Mouse (Mus musculus): Measurements from ENCODE around the gene Cald1. TPM values are rescaled to one million over a fixed set of nuclear protein-coding genes. Genes with fewer than 3 reads are reported as not detected.

Gene Cald1
- total RNA-seq, 2 experiments from 2014 or later: 25.8 to 26.6 TPM

DNA sequence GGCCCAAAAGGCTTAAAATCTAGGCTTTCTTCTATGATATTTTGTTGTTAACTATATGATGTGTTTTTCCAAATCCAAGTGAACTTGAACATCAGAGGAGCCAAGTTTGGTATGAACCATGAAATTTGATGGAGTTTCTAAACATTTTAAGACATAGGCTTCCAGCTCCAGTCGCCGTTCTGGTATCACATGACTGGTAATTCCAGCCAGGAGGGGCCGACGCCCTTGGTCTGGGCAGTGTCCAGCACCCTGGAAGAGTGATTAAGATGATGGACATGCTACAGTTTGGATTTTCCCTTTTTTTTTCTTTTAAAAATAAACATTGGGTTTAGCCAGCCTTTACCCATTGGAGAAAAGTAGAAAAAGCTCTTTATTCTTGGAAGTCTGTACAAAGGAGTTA lies 145.6 kb downstream of the Cald1 start:
- intact Hi-C loops (cut with DNase I): no loop called here
- DNase-seq: no peak

GRCm38 (mm10) chr6:34747846-34748245 lies 149.5 kb downstream of the Cald1 start:
- no peak for DNase-seq
- intact Hi-C loops (cut with DNase I): no loop called here

DNA sequence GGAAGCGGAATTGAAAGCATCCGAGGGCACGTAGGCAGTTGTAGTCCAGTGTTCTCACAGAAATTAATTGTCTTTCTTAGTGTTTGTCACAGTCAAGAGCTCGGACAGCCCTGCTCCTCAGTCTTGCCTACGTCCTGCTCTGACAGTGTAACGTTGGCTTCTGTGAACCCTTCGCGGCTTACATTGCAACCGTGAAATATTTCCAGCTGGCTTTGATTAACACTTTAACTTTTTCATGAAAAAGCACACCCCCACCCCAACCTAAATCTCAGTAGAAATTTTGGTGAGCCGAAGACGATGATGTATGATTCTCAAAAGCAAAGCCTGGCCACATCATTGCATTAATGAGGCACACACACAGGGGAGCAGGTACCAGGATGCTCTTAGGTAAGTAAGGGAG lies 150.3 kb downstream of the Cald1 start:
- intact Hi-C loops (cut with DNase I): no loop called here
- no peak for DNase-seq

GRCm38 (mm10) chr6:34749526-34749925 lies 151.2 kb downstream of the Cald1 start:
- no peak for DNase-seq
- intact Hi-C loops (cut with DNase I): no loop called here

GRCm38 (mm10) chr6:34750487-34751120 lies 152.3 kb downstream of the Cald1 start:
- DNase-seq: peak in 1 of 2 experiments; percentile 15
- intact Hi-C loops (cut with DNase I): no loop called here

DNA sequence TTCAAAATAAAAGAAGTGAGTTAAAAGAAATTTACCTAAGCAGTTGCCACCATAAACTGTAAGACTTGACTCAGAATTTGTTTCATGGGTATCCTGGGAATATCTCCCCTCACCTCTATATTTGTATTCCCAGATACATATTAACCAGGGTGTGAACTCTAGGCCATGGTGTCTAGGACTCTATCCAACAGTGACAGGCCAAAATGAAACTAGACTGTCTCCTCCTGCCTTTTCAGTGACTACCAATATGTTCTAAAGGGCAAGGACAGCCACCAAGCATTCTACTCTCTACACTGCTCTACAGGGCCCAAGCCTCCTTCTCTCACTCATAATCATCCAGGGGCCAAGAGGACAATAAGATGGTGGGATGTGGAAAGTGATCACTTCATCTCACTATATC lies 153.3 kb downstream of the Cald1 start:
- intact Hi-C loops (cut with DNase I): no loop called here
- no peak for DNase-seq

DNA sequence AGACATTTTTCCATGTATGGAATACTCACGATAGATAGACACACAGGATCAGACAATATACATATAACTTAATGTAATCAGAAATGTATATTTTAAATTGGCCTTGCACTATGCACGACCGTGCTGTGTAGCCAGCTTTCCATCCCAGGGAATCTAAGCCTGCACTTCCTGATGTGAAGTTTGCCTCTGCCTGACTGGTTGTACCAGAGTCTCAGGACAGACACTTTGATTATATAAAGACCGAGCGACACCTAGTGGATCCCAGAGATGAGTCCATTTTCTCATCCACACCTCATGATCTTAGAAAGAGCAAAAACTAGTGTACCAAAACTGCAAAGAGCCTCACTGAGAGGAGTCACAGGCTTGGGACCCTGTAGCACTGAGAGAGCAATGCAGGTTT lies 156.1 kb downstream of the Cald1 start:
- DNase-seq: peak in 1 of 2 experiments; percentile 27
- intact Hi-C loops (cut with DNase I): loop anchor here (1.0 to 2.0 kb wide), 2 partner anchors 206 to 243 kb away; no protein-coding TSS in a partner anchor

DNA sequence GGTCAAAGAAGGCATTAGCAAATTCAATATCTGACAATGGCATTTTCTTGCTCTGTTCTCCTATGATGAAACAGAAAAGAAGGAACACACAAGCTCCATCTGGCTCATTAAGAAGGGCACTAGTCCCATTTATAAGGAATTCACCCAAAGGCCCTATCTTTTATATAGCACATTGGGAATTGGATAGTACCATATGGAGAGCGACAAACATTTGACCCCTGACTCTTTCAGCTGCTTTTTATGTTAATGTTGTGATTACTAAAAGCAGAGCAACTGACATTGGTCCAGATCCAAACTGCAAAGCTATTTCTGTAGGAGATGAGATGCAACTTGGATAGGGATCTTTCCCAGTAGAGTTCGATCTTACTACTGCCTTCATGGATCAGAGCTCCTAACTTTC lies 160.0 kb downstream of the Cald1 start:
- no peak for DNase-seq
- intact Hi-C loops (cut with DNase I): no loop called here

DNA sequence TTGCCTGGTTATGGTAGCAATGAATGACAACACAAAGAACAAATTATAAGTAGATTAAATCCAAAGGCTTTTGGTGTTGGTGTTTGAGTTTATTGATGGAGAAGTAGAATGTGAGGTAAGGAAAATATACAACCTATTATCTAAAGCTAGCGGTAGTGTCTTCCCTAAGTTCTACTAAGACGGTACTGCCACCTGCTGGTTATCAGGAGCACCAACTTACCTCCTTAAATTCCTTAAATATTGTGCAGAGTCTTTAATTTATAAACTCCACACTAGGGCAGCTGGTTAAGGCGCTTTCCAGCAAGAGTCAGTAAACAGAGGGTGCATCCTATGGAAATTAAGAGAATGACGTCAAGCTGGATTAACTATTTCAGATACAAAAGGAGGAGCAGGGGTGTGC lies 161.7 kb downstream of the Cald1 start:
- intact Hi-C loops (cut with DNase I): loop anchor here (10.0 kb wide), 1 partner anchor 465 kb away; no protein-coding TSS in a partner anchor
- no peak for DNase-seq

- DNase-seq: no peak
Measured at GRCm38 (mm10) chr6:34765721-34766120, 167.4 kb downstream of the Cald1 start.

DNA sequence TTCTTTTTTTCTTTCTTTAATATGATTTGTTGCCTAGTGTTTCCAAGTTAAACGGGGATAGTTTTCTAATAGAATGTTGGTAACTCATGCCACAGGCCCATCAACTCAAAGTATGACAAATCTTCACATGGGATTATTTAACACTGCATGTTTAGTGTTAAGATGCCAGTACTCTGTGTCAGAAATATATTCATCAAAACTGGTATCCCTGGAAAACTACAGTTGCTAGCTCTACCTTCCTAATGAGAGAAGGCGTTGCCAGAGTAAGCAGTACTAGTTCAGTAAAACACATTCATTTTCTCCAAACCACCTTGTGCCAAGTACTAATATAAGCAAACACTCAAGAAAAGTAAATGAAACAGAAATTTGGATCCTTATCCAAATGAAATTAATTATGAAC lies 171.7 kb downstream of the Cald1 start:
- intact Hi-C loops (cut with DNase I): loop anchor here (10.0 kb wide), 1 partner anchor 475 kb away; no protein-coding TSS in a partner anchor

More at GRCm38 (mm10) chr6:34765721-34766120, 167.4 kb downstream of the Cald1 start:
- intact Hi-C loops (cut with DNase I): loop anchor here (10.0 kb wide), 1 partner anchor 471 kb away; no protein-coding TSS in a partner anchor

GRCm38 (mm10) chr6:34770491-34770890 lies 172.2 kb downstream of the Cald1 start:
- intact Hi-C loops (cut with DNase I): no loop called here
- no peak for DNase-seq

More for the DNA sequence above, 171.7 kb downstream of the Cald1 start:
- no peak for DNase-seq

DNA sequence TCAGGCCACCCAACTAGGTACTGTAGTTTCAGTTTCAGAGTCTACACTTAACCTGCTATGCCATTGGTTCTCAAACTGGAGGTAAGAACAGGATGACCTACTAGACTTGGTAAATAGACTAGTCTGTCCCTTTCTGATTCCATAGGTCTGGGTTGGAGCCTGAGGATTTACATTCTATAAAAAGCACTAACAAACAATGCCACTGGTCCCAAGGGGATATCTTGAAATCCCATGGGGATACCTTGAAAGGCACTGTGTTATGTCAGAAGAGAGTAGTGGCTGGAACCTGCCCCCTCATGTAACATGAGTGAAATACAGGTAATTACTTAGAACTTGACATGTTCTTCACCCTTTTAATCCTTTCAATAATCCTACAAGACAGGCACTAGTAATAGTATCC lies 178.1 kb downstream of the Cald1 start:
- no peak for DNase-seq
- intact Hi-C loops (cut with DNase I): loop anchor here (5.0 kb wide), 1 partner anchor 151 kb away; no protein-coding TSS in a partner anchor

DNA sequence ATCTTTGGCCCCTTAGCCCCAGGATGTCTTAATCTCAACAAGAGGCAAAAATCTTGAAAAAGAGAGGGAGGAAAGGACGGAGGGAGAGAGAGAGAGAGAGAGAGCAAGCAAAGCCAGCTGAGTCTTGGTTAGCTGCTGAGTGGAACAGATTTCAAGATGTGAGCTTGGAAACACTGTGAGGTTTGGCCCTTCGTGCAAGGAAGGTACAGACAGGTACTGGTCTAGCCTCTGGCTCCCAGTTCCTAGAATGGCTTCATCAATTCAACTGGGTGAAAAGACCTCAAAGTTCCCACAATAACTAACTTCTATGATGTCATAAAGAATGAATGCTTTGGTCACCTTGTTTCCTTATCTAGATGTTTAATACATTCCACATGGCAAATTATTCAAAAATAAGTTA lies 178.8 kb downstream of the Cald1 start:
- intact Hi-C loops (cut with DNase I): loop anchor here (5.0 kb wide), 1 partner anchor 150 kb away; no protein-coding TSS in a partner anchor
- DNase-seq: no peak

GRCm38 (mm10) chr6:34777981-34778668 lies 179.8 kb downstream of the Cald1 start:
- intact Hi-C loops (cut with DNase I): loop anchor here (5.0 kb wide), 1 partner anchor 149 kb away; no protein-coding TSS in a partner anchor
- no peak for DNase-seq

DNA sequence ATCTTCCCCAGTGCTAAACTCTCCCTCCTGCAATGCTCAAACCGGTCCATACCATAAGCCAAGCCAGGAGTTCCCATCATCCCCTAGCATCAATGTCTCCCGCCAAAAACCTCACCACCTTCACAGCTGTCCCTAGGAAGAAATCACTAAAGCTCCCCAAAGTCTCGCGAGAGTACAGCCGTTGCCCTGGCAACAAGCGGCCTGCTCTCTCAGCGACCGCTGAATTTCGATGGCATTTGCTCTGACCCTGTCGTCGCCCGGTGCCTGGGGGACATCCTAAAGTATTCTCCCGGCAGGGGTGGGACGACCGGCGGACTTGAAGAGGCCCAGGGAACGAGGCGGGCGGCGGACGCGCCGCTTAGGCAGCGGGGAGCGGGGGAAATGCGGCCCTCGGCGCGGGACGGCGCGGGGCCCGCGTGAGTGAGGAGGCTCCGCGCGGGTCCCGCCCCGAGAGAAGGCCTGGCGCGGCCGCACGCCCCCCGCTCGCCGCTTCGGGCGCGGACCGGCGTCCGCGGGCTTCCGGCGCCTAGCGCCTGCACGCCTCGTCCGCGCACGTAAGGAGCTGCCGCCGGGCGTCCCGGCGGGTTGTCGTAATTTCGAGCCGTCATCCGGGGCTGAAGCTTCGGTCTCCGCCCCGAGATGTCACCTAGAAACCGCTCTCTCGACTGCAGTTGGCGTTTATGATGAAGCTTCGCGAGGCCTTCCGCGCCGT lies 182.1 kb downstream of the Cald1 start, which contains the start of gene Agbl3:
Gene Agbl3 (plus strand): TSS at position 202 of the 712 bp plus-strand sequence.
- peak; percentile 93 for DNase-seq
- intact Hi-C loops (cut with DNase I): loop anchor here (2.0 kb wide), 1 partner anchor 96 kb away; no protein-coding TSS in a partner anchor

DNA sequence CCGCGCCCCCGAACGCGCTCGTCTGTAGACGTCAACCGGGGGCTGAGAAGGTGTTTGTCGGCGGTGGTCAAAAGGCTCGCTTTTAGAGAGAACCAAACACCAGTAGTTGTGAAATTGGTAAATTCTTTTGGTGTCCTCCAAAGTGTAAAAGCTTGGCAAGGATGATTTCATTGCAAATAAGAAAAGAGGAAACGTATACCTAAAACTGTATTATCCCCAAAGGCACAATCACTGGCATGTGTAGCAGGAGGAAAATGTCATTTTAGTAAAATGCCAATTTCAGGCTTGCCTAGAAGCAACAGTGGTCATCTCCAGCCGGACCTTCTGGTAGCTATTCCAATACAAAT lies 182.6 kb downstream of the Cald1 start:
- intact Hi-C loops (cut with DNase I): loop anchor here (2.0 kb wide), 1 partner anchor 96 kb away; no protein-coding TSS in a partner anchor
- no peak for DNase-seq

DNA sequence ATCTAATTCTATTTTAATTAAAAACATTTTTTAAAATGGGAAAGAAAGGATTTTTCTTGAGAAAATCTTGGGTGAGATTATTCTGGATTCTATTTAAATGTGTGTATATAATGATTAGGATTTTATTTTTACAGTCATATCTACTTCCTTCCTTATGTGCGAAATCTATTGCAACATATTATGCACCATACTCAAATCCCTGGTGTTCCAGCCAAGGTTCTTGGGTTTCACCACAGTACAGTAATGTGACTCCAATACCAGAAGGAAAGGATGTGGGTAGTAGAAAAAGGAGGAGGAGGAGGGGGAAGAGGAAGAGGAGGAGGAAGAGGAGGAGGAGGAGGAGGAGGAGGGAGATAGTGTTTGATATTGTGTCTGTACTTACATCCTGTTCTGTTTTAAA lies 184.2 kb downstream of the Cald1 start:
- intact Hi-C loops (cut with DNase I): no loop called here
- no peak for DNase-seq

DNA sequence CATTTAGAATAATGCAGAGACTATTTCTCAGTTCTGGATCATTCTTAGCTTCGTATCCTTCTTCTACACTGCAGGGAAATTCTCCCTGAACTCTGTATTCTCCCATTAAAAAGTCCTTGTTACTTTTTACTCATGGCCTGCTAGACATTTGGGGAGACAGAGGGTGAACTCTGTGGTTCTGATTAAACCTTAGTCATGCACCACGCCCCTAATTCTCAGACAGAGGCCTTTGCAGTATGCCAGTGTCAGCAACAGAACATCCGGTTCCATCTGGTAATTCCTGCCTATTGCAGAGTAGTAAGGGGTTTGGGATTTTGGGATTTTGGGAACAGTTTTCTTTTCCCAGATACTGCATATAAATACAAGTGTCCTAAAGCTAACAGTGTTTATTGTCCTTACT lies 198.6 kb downstream of the Cald1 start:
- DNase-seq: no peak
- intact Hi-C loops (cut with DNase I): no loop called here

DNA sequence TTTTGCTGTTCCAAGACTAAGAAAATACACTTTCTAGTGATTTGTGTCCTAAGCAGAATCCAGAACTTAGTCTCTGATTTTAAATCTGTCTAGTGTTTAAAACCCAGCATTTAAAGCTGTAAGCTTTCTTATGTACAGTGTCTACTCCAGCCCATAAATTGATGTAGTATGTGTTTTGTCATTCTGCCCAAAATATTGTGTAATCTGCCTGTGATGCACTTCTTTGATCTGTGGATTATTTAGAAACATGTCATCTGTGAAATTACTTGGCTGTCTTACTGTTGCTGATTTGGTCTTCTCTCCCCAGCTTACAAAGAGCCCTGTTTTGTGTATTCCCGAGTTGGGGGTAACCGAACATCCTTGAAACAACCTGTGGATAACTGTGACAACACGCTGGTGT lies 199.6 kb downstream of the Cald1 start:
- intact Hi-C loops (cut with DNase I): no loop called here
- DNase-seq: no peak

- no peak for DNase-seq
- intact Hi-C loops (cut with DNase I): no loop called here
Measured at GRCm38 (mm10) chr6:34805582-34805981, 207.3 kb downstream of the Cald1 start.
